Mouse (Mus musculus) kidney, postnatal 25 days (tissue): Measurements from ENCODE around the gene Bmpr1b.
A peak's percentile ranks its signal among the peaks of the same experiment; 100 is the strongest.

ENCODE experiments used
- DNase-seq, 2 experiments: peaks; one replicate each; pipeline ENCODE4 v3.0.0; 2021; ENCODE audit warnings: mixed read lengths in 2 of 2

Gene Bmpr1b

GRCm38 (mm10) chr3:141810944-141811343 is 358.3 kb downstream of the Bmpr1b start:
- peak in 1 of 2 experiments; percentile 21 for DNase-seq

- no peak for DNase-seq
Observed at GRCm38 (mm10) chr3:141809581-141809980, 359.6 kb downstream of the Bmpr1b start.

GRCm38 (mm10) chr3:141804133-141804532 is 365.1 kb downstream of the Bmpr1b start:
- no peak for DNase-seq

- DNase-seq = peak in 1 of 2 experiments; percentile 25
Observed at GRCm38 (mm10) chr3:141797789-141798188, 371.4 kb downstream of the Bmpr1b start.

GRCm38 (mm10) chr3:141797372-141797771 is 371.9 kb downstream of the Bmpr1b start:
- DNase-seq = no peak

GRCm38 (mm10) chr3:141794371-141794770 is 374.9 kb downstream of the Bmpr1b start:
- no peak for DNase-seq

GRCm38 (mm10) chr3:141793755-141794154 is 375.5 kb downstream of the Bmpr1b start:
- no peak for DNase-seq

- DNase-seq = peak in 1 of 2 experiments; percentile 54
Observed at GRCm38 (mm10) chr3:141792106-141792505, 377.1 kb downstream of the Bmpr1b start.

- no peak for DNase-seq
Observed at GRCm38 (mm10) chr3:141791026-141791780, 378.0 kb downstream of the Bmpr1b start.
